Mouse (Mus musculus): ENCODE data around the gene Olfr813. TPM values are rescaled to one million over a fixed set of nuclear protein-coding genes. Genes with fewer than 3 reads are reported as not detected.
"Not testable (repeated sequence)": the region's sequence is repeated elsewhere in the genome, so short reads cannot be mapped to it uniquely, and the experiment has no call there.

Olfr813 gene
- not detected in 2 replicates for total RNA-seq (2015; ENCODE audit: low replicate concordance)
- not detected in 2 replicates for total RNA-seq (2017; ENCODE audit: low replicate concordance)

DNA sequence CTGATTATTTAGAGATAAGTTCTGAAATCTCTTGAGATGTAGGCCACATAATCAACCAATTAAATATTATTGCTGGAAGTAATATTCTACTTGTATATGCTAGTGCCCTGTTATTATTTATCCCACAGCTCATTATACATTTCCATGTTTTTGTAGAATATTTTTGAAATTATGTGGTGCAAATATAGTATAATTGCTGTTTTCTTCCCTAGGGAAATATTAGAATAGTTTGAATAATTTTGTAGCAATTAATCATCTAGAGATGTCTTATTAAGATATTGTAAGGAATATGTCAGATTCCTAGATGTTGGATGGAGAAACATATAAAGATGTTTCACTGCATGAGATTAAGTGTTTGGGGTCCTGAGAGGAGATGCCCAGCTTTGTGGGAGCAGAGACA is at the start of gene Olfr813:
Olfr813 (plus strand) TSS at position 301 of the 400 bp plus-strand sequence.
- ATAC-seq (replicated peaks; ENCODE audit: low FRiP score, poor library complexity, severe bottlenecking), result no peak

GRCm38 (mm10) chr10:129845994-129846393 is 9.2 kb upstream of the Olfr813 start, which contains the start of gene Olfr812:
Olfr812 (minus strand) TSS chr10:129846094.
- ATAC-seq (replicated peaks; ENCODE audit: low FRiP score, poor library complexity, severe bottlenecking), result no peak

DNA sequence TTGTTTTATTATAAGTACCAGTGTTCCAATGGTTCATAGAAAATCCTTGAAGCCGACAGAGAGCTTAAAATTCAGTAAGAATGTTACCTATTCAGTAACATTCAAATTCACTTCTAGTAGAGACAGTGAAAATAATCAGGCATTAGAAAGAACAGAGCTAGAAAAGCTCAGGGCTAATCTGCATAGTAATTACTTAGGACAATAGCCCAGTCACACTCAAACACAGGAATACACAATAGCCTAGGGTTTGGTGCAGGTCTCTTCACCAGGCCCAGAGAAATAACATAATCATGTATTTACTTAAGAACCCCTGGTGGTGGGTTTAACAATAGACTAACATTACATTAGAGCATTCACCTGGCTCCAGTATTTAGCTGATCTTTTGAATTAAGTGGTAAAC is 7.8 kb upstream of the Olfr813 start:
- ATAC-seq (replicated peaks; ENCODE audit: low FRiP score, poor library complexity, severe bottlenecking), result no peak

DNA sequence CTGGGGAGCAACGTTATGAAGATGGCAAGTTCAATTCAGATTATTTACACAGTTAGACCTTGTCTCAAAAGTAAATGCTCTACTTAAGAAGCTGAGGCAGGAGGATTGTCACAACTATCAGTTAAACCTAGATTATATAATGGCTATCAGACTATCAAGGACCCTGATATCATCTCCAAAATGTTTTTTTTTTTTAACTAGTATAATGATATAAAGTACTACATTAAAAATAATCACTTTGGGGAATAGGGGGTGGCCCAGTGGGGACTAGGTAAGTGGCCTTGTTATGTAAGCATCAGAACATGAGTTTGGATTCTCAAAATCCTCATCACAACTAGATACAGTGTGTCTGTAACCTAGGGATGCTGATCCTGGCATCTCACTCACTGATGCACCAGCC is 24.6 kb downstream of the Olfr813 start, which contains the start of gene Olfr814:
Olfr814 (minus strand) TSS at position 101 of the 400 bp plus-strand sequence.
- ATAC-seq (replicated peaks; ENCODE audit: low FRiP score, poor library complexity, severe bottlenecking), result not testable (repeated sequence)

GRCm38 (mm10) chr10:129885496-129885895 is 30.3 kb downstream of the Olfr813 start:
- ATAC-seq (replicated peaks; ENCODE audit: low FRiP score, poor library complexity, severe bottlenecking), result not testable (repeated sequence)

- ATAC-seq (replicated peaks; ENCODE audit: low FRiP score, poor library complexity, severe bottlenecking), result no peak
These were observed 30.8 kb downstream of the Olfr813 start for GRCm38 (mm10) chr10:129885934-129886333.

- ATAC-seq (replicated peaks; ENCODE audit: low FRiP score, poor library complexity, severe bottlenecking), result not testable (repeated sequence)
These were observed 50.6 kb downstream of the Olfr813 start, which contains the start of gene Olfr815 for GRCm38 (mm10) chr10:129905767-129906166. Olfr815 (minus strand) TSS chr10:129905867.

Other genes with a start within 250 kb of the Olfr813 start
- not detected in 2 replicates for gene Olfr796, start 242.8 kb upstream of the Olfr813 start, total RNA-seq (2015; ENCODE audit: low replicate concordance)
- not detected in 2 replicates for gene Olfr796, start 242.8 kb upstream of the Olfr813 start, total RNA-seq (2017; ENCODE audit: low replicate concordance)
- gene Olfr798, start 227.4 kb upstream of the Olfr813 start, total RNA-seq (2015; ENCODE audit: low replicate concordance), result not detected in 2 replicates
- not detected in 2 replicates for gene Olfr798, start 227.4 kb upstream of the Olfr813 start, total RNA-seq (2017; ENCODE audit: low replicate concordance)
- gene Olfr799, start 217.9 kb upstream of the Olfr813 start, total RNA-seq (2015; ENCODE audit: low replicate concordance), result not detected in 2 replicates
- gene Olfr799, start 217.9 kb upstream of the Olfr813 start, total RNA-seq (2017; ENCODE audit: low replicate concordance), result not detected in 2 replicates
- gene Olfr800, start 197.7 kb upstream of the Olfr813 start, total RNA-seq (2015; ENCODE audit: low replicate concordance), result not detected in 2 replicates
- gene Olfr800, start 197.7 kb upstream of the Olfr813 start, total RNA-seq (2017; ENCODE audit: low replicate concordance), result not detected in 2 replicates
- not detected in 2 replicates for gene Olfr801, start 181.5 kb upstream of the Olfr813 start, total RNA-seq (2015; ENCODE audit: low replicate concordance)
- gene Olfr801, start 181.5 kb upstream of the Olfr813 start, total RNA-seq (2017; ENCODE audit: low replicate concordance), result not detected in 2 replicates
- not detected in 2 replicates for gene Olfr802, start 167.2 kb upstream of the Olfr813 start, total RNA-seq (2015; ENCODE audit: low replicate concordance)
- gene Olfr802, start 167.2 kb upstream of the Olfr813 start, total RNA-seq (2017; ENCODE audit: low replicate concordance), result 0.14 TPM in 1 of 2 replicates, not detected in the other
- gene Olfr803, start 161.1 kb upstream of the Olfr813 start, total RNA-seq (2015; ENCODE audit: low replicate concordance), result not detected in 2 replicates
- gene Olfr803, start 161.1 kb upstream of the Olfr813 start, total RNA-seq (2017; ENCODE audit: low replicate concordance), result not detected in 2 replicates
- gene Olfr804, start 152.2 kb upstream of the Olfr813 start, total RNA-seq (2015; ENCODE audit: low replicate concordance), result not detected in 2 replicates
- 0.28 TPM in 1 of 2 replicates, not detected in the other for gene Olfr804, start 152.2 kb upstream of the Olfr813 start, total RNA-seq (2017; ENCODE audit: low replicate concordance)
- not detected in 2 replicates for gene Olfr805, start 126.0 kb upstream of the Olfr813 start, total RNA-seq (2015; ENCODE audit: low replicate concordance)
- not detected in 2 replicates for gene Olfr805, start 126.0 kb upstream of the Olfr813 start, total RNA-seq (2017; ENCODE audit: low replicate concordance)
- gene Olfr806, start 113.4 kb upstream of the Olfr813 start, total RNA-seq (2015; ENCODE audit: low replicate concordance), result not detected in 2 replicates
- 0.56 TPM in 1 of 2 replicates, not detected in the other for gene Olfr806, start 113.4 kb upstream of the Olfr813 start, total RNA-seq (2017; ENCODE audit: low replicate concordance)
- gene Olfr807, start 97.6 kb upstream of the Olfr813 start, total RNA-seq (2015; ENCODE audit: low replicate concordance), result not detected in 2 replicates
- gene Olfr807, start 97.6 kb upstream of the Olfr813 start, total RNA-seq (2017; ENCODE audit: low replicate concordance), result not detected in 2 replicates
- not detected in 2 replicates for gene Olfr808, start 89.9 kb upstream of the Olfr813 start, total RNA-seq (2015; ENCODE audit: low replicate concordance)
- gene Olfr808, start 89.9 kb upstream of the Olfr813 start, total RNA-seq (2017; ENCODE audit: low replicate concordance), result not detected in 2 replicates
- gene Olfr809, start 80.7 kb upstream of the Olfr813 start, total RNA-seq (2015; ENCODE audit: low replicate concordance), result not detected in 2 replicates
- 0.43 TPM in 1 of 2 replicates, not detected in the other for gene Olfr809, start 80.7 kb upstream of the Olfr813 start, total RNA-seq (2017; ENCODE audit: low replicate concordance)
- not detected in 2 replicates for gene Olfr810, start 60.5 kb upstream of the Olfr813 start, total RNA-seq (2015; ENCODE audit: low replicate concordance)
- gene Olfr810, start 60.5 kb upstream of the Olfr813 start, total RNA-seq (2017; ENCODE audit: low replicate concordance), result not detected in 2 replicates
- not detected in 2 replicates for gene Olfr811, start 51.0 kb upstream of the Olfr813 start, total RNA-seq (2015; ENCODE audit: low replicate concordance)
- not detected in 2 replicates for gene Olfr811, start 51.0 kb upstream of the Olfr813 start, total RNA-seq (2017; ENCODE audit: low replicate concordance)
- gene Olfr812, start 9.3 kb upstream of the Olfr813 start, total RNA-seq (2015; ENCODE audit: low replicate concordance), result not detected in 2 replicates
- gene Olfr812, start 9.3 kb upstream of the Olfr813 start, total RNA-seq (2017; ENCODE audit: low replicate concordance), result not detected in 2 replicates
- gene Olfr814, start 24.5 kb downstream of the Olfr813 start, total RNA-seq (2015; ENCODE audit: low replicate concordance), result not detected in 2 replicates
- not detected in 2 replicates for gene Olfr814, start 24.5 kb downstream of the Olfr813 start, total RNA-seq (2017; ENCODE audit: low replicate concordance)
- not detected in 2 replicates for gene Olfr815, start 50.5 kb downstream of the Olfr813 start, total RNA-seq (2015; ENCODE audit: low replicate concordance)
- not detected in 2 replicates for gene Olfr815, start 50.5 kb downstream of the Olfr813 start, total RNA-seq (2017; ENCODE audit: low replicate concordance)
- gene Olfr816, start 60.2 kb downstream of the Olfr813 start, total RNA-seq (2015; ENCODE audit: low replicate concordance), result not detected in 2 replicates
- 0.26 TPM in 1 of 2 replicates, not detected in the other for gene Olfr816, start 60.2 kb downstream of the Olfr813 start, total RNA-seq (2017; ENCODE audit: low replicate concordance)
- gene Olfr818, start 93.7 kb downstream of the Olfr813 start, total RNA-seq (2015; ENCODE audit: low replicate concordance), result not detected in 2 replicates
- gene Olfr818, start 93.7 kb downstream of the Olfr813 start, total RNA-seq (2017; ENCODE audit: low replicate concordance), result 3.1 TPM in 1 of 2 replicates, not detected in the other
- not detected in 2 replicates for gene Olfr819, start 111.9 kb downstream of the Olfr813 start, total RNA-seq (2015; ENCODE audit: low replicate concordance)
- gene Olfr819, start 111.9 kb downstream of the Olfr813 start, total RNA-seq (2017; ENCODE audit: low replicate concordance), result not detected in 2 replicates
- gene Olfr247, start 120.8 kb downstream of the Olfr813 start, total RNA-seq (2015; ENCODE audit: low replicate concordance), result not detected in 2 replicates
- gene Olfr247, start 120.8 kb downstream of the Olfr813 start, total RNA-seq (2017; ENCODE audit: low replicate concordance), result 0.85 TPM in 1 of 2 replicates, not detected in the other
- gene Gm10310, start 129.7 kb downstream of the Olfr813 start, total RNA-seq (2015; ENCODE audit: low replicate concordance), result not detected in 2 replicates
- 0.84 TPM in 1 of 2 replicates, not detected in the other for gene Gm10310, start 129.7 kb downstream of the Olfr813 start, total RNA-seq (2017; ENCODE audit: low replicate concordance)
- gene Olfr820, start 157.3 kb downstream of the Olfr813 start, total RNA-seq (2015; ENCODE audit: low replicate concordance), result not detected in 2 replicates
- gene Olfr820, start 157.3 kb downstream of the Olfr813 start, total RNA-seq (2017; ENCODE audit: low replicate concordance), result not detected in 2 replicates
- not detected in 2 replicates for gene Olfr821, start 175.0 kb downstream of the Olfr813 start, total RNA-seq (2015; ENCODE audit: low replicate concordance)
- gene Olfr821, start 175.0 kb downstream of the Olfr813 start, total RNA-seq (2017; ENCODE audit: low replicate concordance), result not detected in 2 replicates
- gene Olfr822, start 215.8 kb downstream of the Olfr813 start, total RNA-seq (2015; ENCODE audit: low replicate concordance), result not detected in 2 replicates
- gene Olfr822, start 215.8 kb downstream of the Olfr813 start, total RNA-seq (2017; ENCODE audit: low replicate concordance), result not detected in 2 replicates